Mouse (Mus musculus): ENCODE results near the gene Rab23.

Rab23 gene

GRCm38 (mm10) chr1:33719733-33720225 is at the start of gene Rab23:
TSS of gene Rab23 (plus strand) at chr1:33719887.
- peak; percentile 92 for DNase-seq (ENCODE audit: low read depth, low spot score)

DNA sequence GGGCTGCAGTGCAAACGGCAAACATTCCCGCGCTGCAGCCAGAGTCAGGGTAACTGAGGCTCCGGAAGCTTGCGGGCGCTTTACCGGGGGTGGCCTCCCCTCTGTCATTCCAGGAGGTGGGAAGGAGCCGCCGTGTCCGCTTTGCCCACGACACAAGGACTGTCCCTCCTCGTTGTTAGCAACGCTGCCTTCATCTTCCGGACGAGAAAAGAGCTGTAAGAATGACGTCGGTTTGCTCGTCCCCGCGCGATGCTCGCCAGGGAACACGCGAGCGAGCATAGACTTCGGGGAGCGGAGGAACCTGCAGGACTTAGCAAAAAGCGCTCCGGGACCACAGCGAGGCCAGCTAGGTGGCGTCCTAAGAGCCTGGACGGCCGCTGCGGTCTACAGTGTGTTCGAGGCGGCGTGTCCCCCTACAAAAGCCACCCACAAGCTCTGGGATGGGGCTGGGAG is 49.5 kb upstream of the Rab23 start:
- DNase-seq (ENCODE audit: low read depth, low spot score), result peak; percentile 81

DNA sequence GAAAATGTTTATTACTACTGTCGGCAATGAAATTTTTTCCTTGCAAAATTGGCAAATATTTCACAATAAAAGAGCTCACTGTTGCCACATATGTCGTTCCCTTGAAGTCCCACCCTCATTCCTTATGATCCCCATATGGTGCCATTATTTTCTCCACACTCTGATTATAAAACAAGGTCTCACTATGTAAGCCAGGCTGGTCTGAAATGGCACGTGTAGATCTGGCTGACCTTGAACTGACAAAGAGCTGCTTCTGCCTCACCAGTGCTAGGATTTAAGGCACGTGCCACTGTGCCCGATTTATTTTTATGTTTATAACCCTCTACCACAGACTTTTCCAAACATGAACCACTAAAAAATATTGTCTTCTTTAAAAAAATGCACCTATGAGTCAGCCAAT is 48.2 kb upstream of the Rab23 start:
- DNase-seq (ENCODE audit: low read depth, low spot score), result no peak

GRCm38 (mm10) chr1:33672083-33672482 is 47.6 kb upstream of the Rab23 start:
- no peak for DNase-seq (ENCODE audit: low read depth, low spot score)

DNA sequence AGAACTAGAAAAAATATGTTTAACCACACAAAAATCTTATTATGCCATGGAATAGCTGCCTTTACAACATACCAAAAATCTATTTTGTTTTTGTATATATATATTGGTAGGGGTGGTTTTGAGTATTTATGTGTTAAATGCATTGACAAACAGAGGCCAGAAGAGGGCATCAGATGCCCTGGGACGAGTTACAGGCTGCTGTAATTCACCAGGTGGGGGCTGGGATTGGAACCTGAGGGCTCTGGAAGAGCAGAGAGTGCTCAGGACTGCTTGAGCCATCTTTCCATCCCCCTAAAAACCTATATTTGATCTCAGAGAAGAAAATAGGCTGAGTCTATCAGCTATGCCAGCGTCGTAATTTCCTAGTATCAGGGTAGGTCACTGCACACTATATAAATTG is 47.2 kb upstream of the Rab23 start:
- DNase-seq (ENCODE audit: low read depth, low spot score), result peak; percentile 71

DNA sequence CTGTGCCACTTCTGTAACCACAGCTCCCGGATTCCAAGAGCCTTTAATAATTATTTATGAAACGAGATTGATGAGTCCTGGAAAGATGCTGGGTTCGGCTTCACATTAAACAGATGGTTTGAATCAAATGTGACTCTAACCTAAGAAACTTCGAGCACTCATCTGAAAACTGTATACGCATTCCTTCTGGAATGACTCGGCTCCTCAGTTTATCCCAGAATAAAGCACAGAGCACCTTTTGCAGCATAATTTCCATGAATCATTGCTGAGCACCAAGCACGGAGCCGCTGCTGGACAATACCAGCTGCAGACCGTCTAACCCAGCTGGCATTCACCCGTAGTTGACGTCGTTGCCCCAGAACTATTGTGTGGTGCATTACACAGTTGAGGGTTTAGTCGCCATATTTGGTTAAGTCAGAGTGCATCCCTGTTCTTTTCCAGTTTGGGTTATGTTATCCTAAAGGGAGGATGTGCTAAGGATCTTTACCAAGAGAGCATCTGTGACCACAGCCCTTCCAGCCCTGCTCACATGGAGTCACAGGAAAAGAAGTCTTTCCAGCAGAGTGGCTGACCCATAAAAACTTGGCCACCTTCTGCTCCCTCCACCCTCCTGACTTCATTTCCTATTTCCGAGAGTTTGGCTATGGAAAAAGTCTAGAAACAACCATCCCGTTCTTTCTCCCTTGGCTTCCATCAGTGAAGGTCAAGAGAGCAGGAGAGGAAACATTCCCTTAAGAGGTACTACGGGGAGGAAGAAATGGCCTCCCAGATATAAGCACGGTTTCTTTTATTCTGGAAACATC is 46.3 kb upstream of the Rab23 start:
- DNase-seq (ENCODE audit: low read depth, low spot score), result no peak

- DNase-seq (ENCODE audit: low read depth, low spot score), result peak; percentile 32
These were observed 39.3 kb upstream of the Rab23 start for GRCm38 (mm10) chr1:33680435-33680834.

- no peak for DNase-seq (ENCODE audit: low read depth, low spot score)
These were observed 38.8 kb upstream of the Rab23 start for GRCm38 (mm10) chr1:33680890-33681289.

GRCm38 (mm10) chr1:33684459-33684858 is 35.2 kb upstream of the Rab23 start:
- peak; percentile 66 for DNase-seq (ENCODE audit: low read depth, low spot score)

DNA sequence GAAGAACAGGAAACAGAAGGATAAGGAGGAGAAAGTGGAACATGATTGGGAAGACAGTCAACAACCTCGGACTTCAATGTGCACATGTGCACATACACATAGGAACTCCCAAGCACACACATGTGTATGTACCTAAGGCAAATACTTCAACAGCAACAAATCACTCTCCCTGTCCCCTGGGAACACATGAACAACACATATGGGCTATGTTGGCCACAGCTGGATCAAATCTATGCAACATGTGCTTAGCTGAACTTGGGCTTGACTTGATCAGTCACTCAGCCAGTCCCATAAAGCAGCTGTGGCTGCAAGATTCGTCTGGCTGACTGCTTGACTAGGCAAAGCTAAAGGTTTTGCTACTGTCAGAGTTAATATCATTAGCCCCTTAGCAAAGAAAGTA is 30.9 kb upstream of the Rab23 start:
- no peak for DNase-seq (ENCODE audit: low read depth, low spot score)

DNA sequence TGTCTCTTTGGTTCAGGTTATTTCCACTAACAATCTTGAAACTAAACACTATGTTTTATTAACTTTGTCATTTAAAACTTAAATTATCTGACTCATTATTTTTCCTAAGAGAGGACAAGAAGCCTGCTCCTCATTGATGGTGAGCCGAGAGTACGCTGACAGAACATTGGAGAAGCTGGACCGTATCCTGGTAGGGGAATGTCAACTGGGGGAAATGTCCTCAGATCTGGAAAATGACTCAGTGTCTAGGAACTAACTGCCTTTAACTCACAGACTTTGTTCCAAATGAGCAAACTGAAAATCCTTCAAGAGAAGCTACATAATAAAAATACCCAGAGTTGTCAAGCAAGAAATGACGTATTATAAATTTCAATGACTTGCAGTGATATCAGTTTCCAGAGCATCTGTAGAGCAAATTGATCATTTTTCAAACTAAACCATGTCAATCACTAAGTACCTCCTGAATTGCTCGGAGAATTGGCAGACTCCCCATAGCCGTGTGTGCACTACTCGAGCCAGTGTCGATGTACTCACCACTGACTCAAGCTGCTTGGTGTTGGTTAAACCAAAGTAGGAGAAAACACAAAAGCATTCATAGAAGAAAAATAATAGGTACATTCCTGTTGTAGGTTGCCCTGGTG is 30.1 kb upstream of the Rab23 start:
- DNase-seq (ENCODE audit: low read depth, low spot score), result no peak

- peak; percentile 52 for DNase-seq (ENCODE audit: low read depth, low spot score)
These were observed 29.6 kb upstream of the Rab23 start for GRCm38 (mm10) chr1:33690087-33690448.

DNA sequence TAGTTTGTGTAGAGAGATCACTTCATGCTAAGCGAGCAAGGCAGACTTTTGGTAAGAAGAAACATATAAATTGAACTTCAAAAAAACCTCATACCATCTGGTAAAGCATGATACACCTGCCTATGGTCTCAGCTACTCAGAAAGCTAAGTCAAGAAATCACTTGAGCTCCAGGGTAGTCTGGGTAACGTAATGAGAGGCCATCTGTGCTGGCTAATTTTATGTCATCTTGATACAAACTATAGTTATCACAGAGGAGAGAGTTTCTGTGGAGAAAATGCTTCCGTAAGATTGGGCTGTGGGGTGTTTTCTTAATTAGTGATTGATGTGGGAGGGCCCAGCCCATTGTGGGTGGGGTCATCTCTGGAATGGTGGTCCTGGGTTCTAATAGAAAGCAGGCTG is 25.8 kb upstream of the Rab23 start:
- no peak for DNase-seq (ENCODE audit: low read depth, low spot score)

- no peak for DNase-seq (ENCODE audit: low read depth, low spot score)
These were observed 23.7 kb upstream of the Rab23 start for GRCm38 (mm10) chr1:33696016-33696415.

DNA sequence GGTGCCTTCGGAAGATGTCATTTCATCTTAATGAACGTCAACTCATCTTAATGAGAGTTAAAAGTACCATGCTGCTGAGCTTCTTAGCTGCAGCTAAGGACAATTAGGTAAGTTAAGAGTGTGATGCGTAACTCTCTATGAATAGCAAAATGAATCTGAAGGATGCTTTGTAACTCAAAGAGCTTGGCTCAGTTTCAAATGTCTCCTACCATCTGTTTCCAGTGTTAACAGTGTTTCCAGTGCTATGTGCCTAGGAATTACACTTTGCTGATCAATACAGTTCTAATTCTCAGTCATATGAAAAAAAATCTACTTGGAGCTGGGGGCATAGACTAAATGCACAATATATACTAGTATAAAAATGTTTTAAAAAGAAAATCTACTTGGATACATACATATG is 18.4 kb upstream of the Rab23 start:
- no peak for DNase-seq (ENCODE audit: low read depth, low spot score)

DNA sequence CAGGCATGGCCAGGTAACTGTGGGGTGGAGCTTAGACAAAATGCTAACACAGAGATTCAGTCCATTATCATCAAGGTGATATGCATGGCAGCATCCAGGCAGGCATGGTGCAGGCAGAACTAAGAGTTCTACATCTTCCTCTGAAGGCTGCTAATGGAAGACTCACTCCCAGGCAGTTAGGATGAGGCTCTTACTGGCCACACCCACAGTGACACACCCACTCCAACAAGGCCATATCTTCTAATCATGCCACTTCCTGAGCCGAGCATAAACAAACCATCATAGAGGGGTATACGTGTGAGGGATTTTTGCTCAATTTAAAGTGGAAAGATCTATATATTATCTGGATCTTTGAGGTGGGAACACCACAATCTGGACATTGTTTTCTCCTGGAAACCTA is 10.1 kb upstream of the Rab23 start:
- no peak for DNase-seq (ENCODE audit: low read depth, low spot score)

- no peak for DNase-seq (ENCODE audit: low read depth, low spot score)
These were observed 7.7 kb upstream of the Rab23 start for GRCm38 (mm10) chr1:33712026-33712425.

- peak; percentile 92 for DNase-seq (ENCODE audit: low read depth, low spot score)
These were observed 4.9 kb upstream of the Rab23 start for GRCm38 (mm10) chr1:33714796-33715195.

DNA sequence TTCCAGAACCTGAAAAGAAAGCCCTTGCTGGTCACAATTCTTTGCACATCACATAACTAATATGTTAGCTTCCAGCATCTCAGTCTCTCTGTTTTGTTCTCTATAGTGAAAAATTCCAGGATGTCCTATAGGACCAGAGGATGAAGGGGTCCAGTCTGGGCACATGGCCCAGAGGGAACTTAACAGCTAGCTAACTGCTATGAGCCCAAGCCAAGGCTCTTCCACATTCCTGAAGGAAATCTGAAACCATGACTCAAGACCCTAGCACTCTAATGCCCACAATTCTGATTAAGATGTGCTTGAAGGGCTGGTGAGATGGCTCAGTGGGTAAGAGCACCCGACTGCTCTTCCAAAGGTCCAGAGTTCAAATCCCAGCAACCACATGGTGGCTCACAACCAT is 2.1 kb upstream of the Rab23 start:
- no peak for DNase-seq (ENCODE audit: low read depth, low spot score)

GRCm38 (mm10) chr1:33720231-33720630 is 544 bp downstream of the Rab23 start:
- no peak for DNase-seq (ENCODE audit: low read depth, low spot score)

DNA sequence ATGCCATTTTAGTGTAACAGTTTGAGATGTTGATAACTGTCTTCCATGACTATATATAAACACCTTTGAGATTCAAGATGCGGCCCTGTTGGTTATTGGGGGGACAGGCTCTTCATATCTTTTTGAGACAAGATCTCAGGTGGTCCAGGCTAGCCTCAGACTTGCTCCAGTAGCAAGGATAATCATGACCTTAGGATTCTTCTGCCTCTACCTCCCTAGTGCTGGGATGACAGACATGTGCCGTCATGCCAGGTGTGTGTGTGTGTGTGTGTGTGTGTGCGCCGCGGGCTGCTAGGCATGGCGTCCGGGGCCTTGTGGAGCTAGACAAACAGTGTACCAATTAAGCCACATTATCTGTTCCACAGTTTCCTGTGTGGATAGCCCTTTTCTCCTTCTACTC is 1.3 kb downstream of the Rab23 start:
- DNase-seq (ENCODE audit: low read depth, low spot score), result no peak

DNA sequence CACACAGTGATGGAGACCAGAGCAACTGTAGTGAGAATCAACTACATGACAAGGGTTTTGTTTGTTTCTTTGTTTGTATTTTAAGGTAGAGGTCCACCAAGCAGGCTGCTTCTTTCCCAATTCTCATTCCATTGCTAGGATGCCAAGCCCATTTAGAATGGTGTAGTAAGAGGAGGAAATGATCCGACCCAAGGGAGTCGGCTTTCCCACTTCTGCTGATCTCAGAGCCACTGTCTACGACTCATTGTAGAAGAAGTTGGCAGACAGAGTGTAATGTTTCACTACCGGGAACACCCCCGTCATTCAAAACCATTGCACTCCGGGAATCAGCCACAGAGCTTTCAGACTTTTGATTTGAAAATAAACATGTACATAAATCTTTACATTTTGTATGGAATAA is 4.8 kb downstream of the Rab23 start:
- no peak for DNase-seq (ENCODE audit: low read depth, low spot score)

DNA sequence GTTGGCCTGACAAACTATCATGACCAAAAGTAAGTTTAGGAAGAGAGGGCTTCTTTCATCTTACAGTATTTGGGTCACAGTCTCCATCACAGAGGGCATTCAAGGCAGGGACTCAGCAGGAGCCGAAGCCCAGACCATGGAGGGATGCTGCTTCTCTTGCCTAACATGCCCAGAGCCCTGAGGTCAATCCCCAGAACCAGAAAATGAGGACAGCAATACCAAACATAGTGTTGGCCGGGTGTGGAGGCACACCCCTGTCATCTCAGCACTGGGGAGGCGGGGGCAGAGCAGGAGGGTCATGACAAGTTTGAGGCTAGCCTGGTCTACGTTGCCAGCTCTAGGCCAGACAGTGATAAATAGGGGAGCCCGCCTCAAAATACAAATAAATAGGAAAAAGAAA is 5.4 kb downstream of the Rab23 start:
- no peak for DNase-seq (ENCODE audit: low read depth, low spot score)
